Mouse (Mus musculus): Measurements from ENCODE around the gene Nmrk2. TPM values are rescaled to one million over a fixed set of nuclear protein-coding genes. Genes with fewer than 3 reads are reported as not detected.
A peak's percentile ranks its signal among the peaks of the same experiment; 100 is the strongest.

Gene Nmrk2
- total RNA-seq (2021) (1 to 10 TPM; 8.7 to 8.8 TPM), polyA plus RNA-seq (2012; rRNA removed) (4.7 and 6.3 TPM in 2 replicates)
- long read RNA-seq, transcript Nmrk2-201 (7 exons, 1,854 nt) = major isoform, 36 of 66 reads
- long read RNA-seq, partial matches to known transcripts = 1 of 66 reads
- long read RNA-seq, other reads (novel, unspliced or antisense) = 29 of 66 reads

- no peaks in the 10 kb centered on the region for H3K27me3 ChIP-seq (ENCODE audit: control insufficient read depth, insufficient read depth, low read length)
- WGBS = 39% methylated on average over 13 of the region's 13 CpGs
- TF ChIP-seq POLR2A (IDR thresholded peaks at IDR 0.05; ENCODE audit: insufficient read depth, low read depth, low read length) (peak; percentile 65), CTCF (IDR thresholded peaks at IDR 0.05) (no peak), EP300 (IDR thresholded peaks at IDR 0.05; ENCODE audit: insufficient read depth, low read depth, low read length) (peak; percentile 73; the same call in 1 of the 2 replicates)
- DNase-seq = peak; percentile 46 to 71
- H3K36me3 ChIP-seq (ENCODE audit: control insufficient read depth, insufficient read depth, low read length) = no peaks in the 10 kb centered on the region
- intact Hi-C loops (cut with DNase I) = no loop called here
- no peaks in the 10 kb centered on the region for H3K4me1 ChIP-seq (ENCODE audit: control insufficient read depth, insufficient read depth, low read length)
- peak within 1 kb of the TSS; percentile 45 for H3K9ac ChIP-seq (ENCODE audit: low read depth, low read length)
- no peak within 1 kb of the TSS; the same call in 1 of the 2 replicates for H3K4me3 ChIP-seq
- H3K27ac ChIP-seq = peak within 1 kb of the TSS; percentile 96
- H3K79me2 ChIP-seq (replicated peaks; ENCODE audit: control insufficient read depth, insufficient read depth, low read length) = no peaks in the 10 kb centered on the region
Observed at GRCm38 (mm10) chr10:81201807-81202758, at the start of gene Nmrk2. Gene Nmrk2 (minus strand): TSS chr10:81202051.

DNA sequence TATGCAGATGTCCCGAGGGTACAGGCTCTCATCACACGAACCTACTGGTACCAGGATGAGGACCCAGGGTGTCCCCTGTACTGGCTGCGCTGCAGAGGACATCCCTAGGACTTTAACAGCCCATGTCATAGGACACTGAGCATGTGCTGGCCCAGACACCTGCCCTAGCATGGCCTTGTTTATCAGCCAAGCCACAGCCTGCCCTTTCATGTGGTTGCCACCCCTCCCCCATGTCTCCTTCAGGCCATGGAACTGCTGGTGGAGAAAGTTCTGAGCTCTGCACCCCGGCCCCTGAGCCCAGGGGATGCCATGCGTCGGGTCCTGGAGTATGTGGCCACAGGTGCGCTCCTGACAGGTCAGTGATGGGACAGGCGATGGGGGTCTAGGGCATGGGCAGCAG, 47.6 kb upstream of the Nmrk2 start:
- H3K4me3 ChIP-seq = no peak overlapping the region
- H3K9ac ChIP-seq (ENCODE audit: low read depth, low read length) = no peak overlapping the region
- intact Hi-C loops (cut with DNase I) = no loop called here
- H3K27me3 ChIP-seq (ENCODE audit: control insufficient read depth, insufficient read depth, low read length) = peaks cover 4% of the 10 kb centered on the region; the same call in 1 of the 2 replicates
- no peak overlapping the region for H3K27ac ChIP-seq
- H3K4me1 ChIP-seq (ENCODE audit: control insufficient read depth, insufficient read depth, low read length) = no peaks in the 10 kb centered on the region
- 85% methylated on average over 8 of the region's 8 CpGs for WGBS
- H3K36me3 ChIP-seq (ENCODE audit: control insufficient read depth, insufficient read depth, low read length) = no peaks in the 10 kb centered on the region
- no peak for DNase-seq
- H3K79me2 ChIP-seq (replicated peaks; ENCODE audit: control insufficient read depth, insufficient read depth, low read length) = no peaks in the 10 kb centered on the region
- no peak for TF ChIP-seq POLR2A (IDR thresholded peaks at IDR 0.05; ENCODE audit: insufficient read depth, low read depth, low read length)
- no peak for TF ChIP-seq CTCF (IDR thresholded peaks at IDR 0.05)
- TF ChIP-seq EP300 (IDR thresholded peaks at IDR 0.05; ENCODE audit: insufficient read depth, low read depth, low read length) = no peak

DNA sequence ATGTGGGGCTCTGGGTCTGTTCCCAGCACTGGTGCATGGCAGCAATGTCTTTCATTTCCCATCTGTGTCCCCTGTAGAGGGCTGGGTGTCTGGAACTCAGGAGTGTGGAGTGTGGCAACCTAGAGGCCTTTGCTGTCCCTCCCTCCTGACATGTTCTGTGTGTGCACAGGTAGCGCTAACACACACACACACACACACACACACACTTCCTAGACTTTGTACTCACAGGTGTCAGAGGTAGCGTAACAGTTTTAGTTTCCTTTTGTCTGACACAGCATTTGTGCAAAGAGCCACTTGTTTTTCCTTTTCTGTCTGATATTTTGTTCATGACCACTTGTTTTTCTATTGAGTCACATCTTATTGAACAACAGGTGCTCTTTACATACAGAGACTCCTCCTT, 46.0 kb upstream of the Nmrk2 start:
- Histone ChIP-seq H3K27ac (no peak overlapping the region), H3K27me3 (ENCODE audit: control insufficient read depth, insufficient read depth, low read length) (peaks cover 3% of the 10 kb centered on the region; the same call in 1 of the 2 replicates), H3K4me1 (ENCODE audit: control insufficient read depth, insufficient read depth, low read length) (no peaks in the 10 kb centered on the region), H3K4me3 (no peak overlapping the region), H3K79me2 (replicated peaks; ENCODE audit: control insufficient read depth, insufficient read depth, low read length) (no peaks in the 10 kb centered on the region), H3K36me3 (ENCODE audit: control insufficient read depth, insufficient read depth, low read length) (no peaks in the 10 kb centered on the region), H3K9ac (ENCODE audit: low read depth, low read length) (no peak overlapping the region)
- WGBS = 92% methylated on average over 2 of the region's 2 CpGs
- TF ChIP-seq POLR2A (IDR thresholded peaks at IDR 0.05; ENCODE audit: insufficient read depth, low read depth, low read length) = no peak
- no peak for TF ChIP-seq EP300 (IDR thresholded peaks at IDR 0.05; ENCODE audit: insufficient read depth, low read depth, low read length)
- DNase-seq = no peak
- intact Hi-C loops (cut with DNase I) = no loop called here

DNA sequence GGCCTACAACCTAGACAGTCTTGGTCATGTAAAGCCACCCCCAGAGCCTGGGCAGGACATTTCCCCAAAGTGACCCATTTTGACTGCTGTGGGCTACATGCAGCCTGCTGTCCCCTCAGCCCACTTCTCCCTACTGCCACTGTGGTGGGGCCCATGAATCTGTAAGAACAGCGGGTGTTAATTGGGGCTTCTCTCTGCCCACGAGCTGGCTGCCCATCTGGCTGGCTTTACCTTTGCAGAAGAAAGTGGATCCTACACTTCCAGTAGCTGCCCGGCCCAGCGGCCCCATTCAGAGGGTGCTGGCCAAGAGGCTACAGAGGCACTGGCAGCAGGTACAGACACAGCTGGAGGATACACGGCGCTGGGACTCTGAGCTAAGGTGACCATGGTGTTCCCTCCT, 43.3 kb upstream of the Nmrk2 start:
- DNase-seq = no peak
- Histone ChIP-seq H3K36me3 (ENCODE audit: control insufficient read depth, insufficient read depth, low read length) (no peaks in the 10 kb centered on the region), H3K27me3 (ENCODE audit: control insufficient read depth, insufficient read depth, low read length) (no peaks in the 10 kb centered on the region), H3K4me3 (no peak overlapping the region), H3K79me2 (replicated peaks; ENCODE audit: control insufficient read depth, insufficient read depth, low read length) (no peaks in the 10 kb centered on the region), H3K27ac (no peak overlapping the region), H3K4me1 (ENCODE audit: control insufficient read depth, insufficient read depth, low read length) (no peaks in the 10 kb centered on the region), H3K9ac (ENCODE audit: low read depth, low read length) (no peak overlapping the region)
- WGBS = 94% methylated on average over 6 of the region's 6 CpGs
- no peak for TF ChIP-seq POLR2A (IDR thresholded peaks at IDR 0.05; ENCODE audit: insufficient read depth, low read depth, low read length)
- TF ChIP-seq EP300 (IDR thresholded peaks at IDR 0.05; ENCODE audit: insufficient read depth, low read depth, low read length) = no peak
- TF ChIP-seq CTCF (IDR thresholded peaks at IDR 0.05) = no peak
- intact Hi-C loops (cut with DNase I) = no loop called here

GRCm38 (mm10) chr10:81244595-81244994, 42.7 kb upstream of the Nmrk2 start:
- Histone ChIP-seq H3K27me3 (ENCODE audit: control insufficient read depth, insufficient read depth, low read length) (peaks cover 5% of the 10 kb centered on the region; the same call in 1 of the 2 replicates), H3K27ac (no peak overlapping the region), H3K79me2 (replicated peaks; ENCODE audit: control insufficient read depth, insufficient read depth, low read length) (no peaks in the 10 kb centered on the region), H3K36me3 (ENCODE audit: control insufficient read depth, insufficient read depth, low read length) (no peaks in the 10 kb centered on the region), H3K4me1 (ENCODE audit: control insufficient read depth, insufficient read depth, low read length) (no peaks in the 10 kb centered on the region), H3K4me3 (no peak overlapping the region), H3K9ac (ENCODE audit: low read depth, low read length) (no peak overlapping the region)
- TF ChIP-seq EP300 (IDR thresholded peaks at IDR 0.05; ENCODE audit: insufficient read depth, low read depth, low read length) (0 out of 2 replicates have a peak, but pooled peaks have one; percentile 50), CTCF (IDR thresholded peaks at IDR 0.05) (0 out of 2 replicates have a peak, but pooled peaks have one; percentile 100), POLR2A (IDR thresholded peaks at IDR 0.05; ENCODE audit: insufficient read depth, low read depth, low read length) (no peak)
- peak; percentile 68 to 86 for DNase-seq
- intact Hi-C loops (cut with DNase I) = no loop called here
- 10% methylated on average over 17 of the region's 17 CpGs for WGBS

All from heart, adult 2 months (tissue).